Mouse (Mus musculus) ES-E14 (cell line): ENCODE results near the gene Gpam.

Experiments
- HCFC1 ChIP-seq: IDR thresholded peaks from 2 replicates; pipeline ENCODE4 v1.6.1; 2012; ENCODE audit warnings: low read length, inconsistent platforms, borderline replicate concordance; ENCODE audit not compliant: insufficient read depth
- MAFK ChIP-seq: IDR thresholded peaks from 2 replicates; pipeline ENCODE4 v1.6.1; 2014; ENCODE audit warnings: mild to moderate bottlenecking, low read depth, low read length, inconsistent platforms; ENCODE audit not compliant: insufficient read depth
- ZC3H11A ChIP-seq: IDR thresholded peaks from 2 replicates; pipeline ENCODE4 v1.6.1; 2012; ENCODE audit warnings: low read depth, mild to moderate bottlenecking, inconsistent platforms, low read length, borderline replicate concordance
- ZNF384 ChIP-seq: IDR thresholded peaks from 2 replicates; pipeline ENCODE4 v1.6.1; 2012; ENCODE audit warnings: low read depth, low read length, inconsistent platforms

- TF ChIP-seq MAFK (no peak), ZC3H11A (no peak), HCFC1 (no peak), ZNF384 (no peak)
Observed at GRCm38 (mm10) chr19:55132476-55132875, 5.4 kb upstream of the Gpam start.
